Mouse (Mus musculus) lung, embryonic 16.5 days (tissue): ENCODE data around the gene Tep1. TPM values are rescaled to one million over a fixed set of nuclear protein-coding genes. Genes with fewer than 3 reads are reported as not detected.
A peak's percentile ranks its signal among the peaks of the same experiment; 100 is the strongest.
"Not testable (repeated sequence)": the region's sequence is repeated elsewhere in the genome, so short reads cannot be mapped to it uniquely, and the experiment has no call there.

ENCODE experiments used
- ATAC-seq: fragments of 200-750 bp; cut with Nextera tagmentation; 2 replicates; pipeline ENCODE4 v1.8.0; 2017; ENCODE audit warnings: low read depth, mild to moderate bottlenecking, moderate library complexity
- H3K27ac ChIP-seq: fragments of 300-500 bp; sonication (generic); 2 replicates; pipeline ENCODE4 v1.5.1; 2014; ENCODE audit warnings: mild to moderate bottlenecking, control low read depth, low read length
- H3K27me3 ChIP-seq: fragments of 300-500 bp; sonication (generic); 2 replicates; pipeline ENCODE4 v1.6.1; 2014; ENCODE audit warnings: low read depth, low read length, mixed read lengths; ENCODE audit not compliant: control insufficient read depth, insufficient read depth
- H3K36me3 ChIP-seq: fragments of 300-500 bp; sonication (generic); 2 replicates; pipeline ENCODE4 v1.6.1; 2014; ENCODE audit warnings: low read length; ENCODE audit not compliant: control insufficient read depth, insufficient read depth
- H3K4me1 ChIP-seq: fragments of 300-500 bp; sonication (generic); replicated peaks from 2 replicates; pipeline ENCODE4 v1.6.1; 2014; ENCODE audit warnings: low read length, mixed read lengths; ENCODE audit not compliant: control insufficient read depth, insufficient read depth
- H3K4me2 ChIP-seq: fragments of 300-500 bp; sonication (generic); 2 replicates; pipeline ENCODE4 v1.6.1; 2014; ENCODE audit warnings: low read depth, low read length, control low read depth
- H3K4me3 ChIP-seq: fragments of 300-500 bp; sonication (generic); 2 replicates; pipeline ENCODE4 v1.5.1; 2014; ENCODE audit warnings: mild to moderate bottlenecking, low read length, control low read depth
- H3K9ac ChIP-seq: fragments of 300-500 bp; sonication (generic); 2 replicates; pipeline ENCODE4 v1.6.1; 2014; ENCODE audit warnings: low read length, control low read depth
- H3K9me3 ChIP-seq: fragments of 300-500 bp; sonication (generic); 2 replicates; pipeline ENCODE4 v1.6.1; 2016; ENCODE audit warnings: low read length; ENCODE audit not compliant: control insufficient read depth
- WGBS: fragments of 180-500 bp; shearing (Covaris S2); extraction: QIAGEN DNeasy Blood & Tissue Kit; methylation state at CpG from one replicate; pipeline ENCODE4 v1.1.7; 2014; 5-methylcytosine and 5-hydroxymethylcytosine counted together
- polyA plus RNA-seq: library from polyadenylated mRNA; unstranded; fragments of >200 nt; fragmentation: Nextera tagmentation; extraction: Ambion mirVana; gene quantifications from 2 replicates; pipeline ENCODE4 v1.2.1, GENCODE M21; 2015

Gene Tep1
- polyA plus RNA-seq, 1 experiment from 2014 or later: 6.2 TPM

DNA sequence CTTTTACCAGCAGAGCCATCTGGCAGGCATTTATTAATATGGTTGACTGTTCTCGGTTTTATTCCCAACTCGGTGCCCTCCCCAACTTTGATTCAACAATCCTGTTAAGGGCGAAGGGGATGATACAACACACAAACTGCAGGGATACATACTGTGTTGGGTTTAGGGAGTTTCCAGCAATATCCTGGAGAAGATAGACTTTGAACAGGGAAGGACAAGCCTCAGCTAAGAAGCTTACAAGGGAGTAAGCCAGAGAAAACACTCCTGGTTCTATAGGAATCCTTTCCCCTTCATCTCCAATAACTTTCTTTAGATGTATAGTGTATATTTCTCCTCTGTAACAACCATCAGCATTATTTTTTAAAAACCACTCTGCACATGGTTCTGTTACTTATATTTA is 4.8 kb upstream of the Tep1 start:
- no peak overlapping the region for H3K27ac ChIP-seq
- H3K4me3 ChIP-seq: no peak overlapping the region
- H3K9me3 ChIP-seq: no peaks in the 10 kb centered on the region
- H3K4me1 ChIP-seq: peaks cover 3% of the 10 kb centered on the region; the same call in 1 of the 2 replicates
- WGBS: 90% methylated on average over 3 of the region's 3 CpGs
- H3K36me3 ChIP-seq: no peaks in the 10 kb centered on the region
- H3K27me3 ChIP-seq: no peaks in the 10 kb centered on the region
- H3K9ac ChIP-seq: no peak overlapping the region
- no peak for ATAC-seq
- H3K4me2 ChIP-seq: no peak overlapping the region

DNA sequence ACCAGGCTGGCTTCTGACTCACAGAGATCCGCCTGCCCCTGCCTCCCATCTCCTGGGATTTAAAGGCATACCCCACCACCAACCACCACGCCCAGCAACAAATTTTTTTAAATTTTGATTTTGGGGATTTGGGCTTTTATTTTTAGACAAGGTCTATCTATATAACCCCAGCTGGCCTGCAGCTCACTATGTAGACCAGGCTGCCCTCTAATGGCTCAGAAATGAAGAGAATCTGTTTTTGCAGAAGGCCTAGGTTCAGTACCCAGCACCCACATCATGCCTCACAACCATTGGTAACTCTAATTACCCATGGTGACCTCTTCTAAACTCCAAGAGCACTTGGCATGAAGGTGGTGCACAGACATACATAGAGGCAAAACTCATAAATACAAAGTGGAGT is 924 bp upstream of the Tep1 start:
- no peak overlapping the region for H3K4me3 ChIP-seq
- H3K4me1 ChIP-seq: peaks cover 3% of the 10 kb centered on the region; the same call in 1 of the 2 replicates
- no peaks in the 10 kb centered on the region for H3K36me3 ChIP-seq
- H3K9me3 ChIP-seq: no peaks in the 10 kb centered on the region
- no peaks in the 10 kb centered on the region for H3K27me3 ChIP-seq
- 62% methylated on average over 2 of the region's 2 CpGs for WGBS
- no peak for ATAC-seq
- H3K4me2 ChIP-seq: no peak overlapping the region
- H3K27ac ChIP-seq: no peak overlapping the region
- no peak overlapping the region for H3K9ac ChIP-seq

DNA sequence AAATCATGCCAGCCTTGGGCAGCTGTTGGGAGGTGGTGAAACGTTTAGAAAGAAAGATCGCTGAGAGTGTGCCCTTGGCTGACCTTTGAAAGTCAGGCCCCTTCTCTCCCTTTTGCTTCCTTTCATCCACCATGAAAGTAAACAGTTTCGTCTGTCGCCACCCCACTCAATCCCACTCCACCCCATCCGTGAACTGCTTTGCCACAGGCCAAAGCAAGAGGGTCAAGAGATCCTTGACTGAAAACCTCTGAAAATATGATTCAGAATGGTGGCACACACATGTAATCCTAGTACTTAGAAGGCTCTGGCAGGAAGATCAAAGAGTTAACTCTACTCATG is 414 bp upstream of the Tep1 start:
- H3K9ac ChIP-seq: peak overlapping the region; percentile 75
- H3K36me3 ChIP-seq: no peaks in the 10 kb centered on the region
- peak overlapping the region; percentile 64 for H3K4me3 ChIP-seq
- H3K9me3 ChIP-seq: no peaks in the 10 kb centered on the region
- peaks cover 3% of the 10 kb centered on the region; the same call in 1 of the 2 replicates for H3K4me1 ChIP-seq
- ATAC-seq: peak; percentile 34; the same call in 1 of the 2 replicates
- peak overlapping the region; percentile 82 for H3K27ac ChIP-seq
- WGBS: 8% methylated on average over 5 of the region's 5 CpGs
- H3K27me3 ChIP-seq: no peaks in the 10 kb centered on the region
- H3K4me2 ChIP-seq: peak overlapping the region; percentile 58

DNA sequence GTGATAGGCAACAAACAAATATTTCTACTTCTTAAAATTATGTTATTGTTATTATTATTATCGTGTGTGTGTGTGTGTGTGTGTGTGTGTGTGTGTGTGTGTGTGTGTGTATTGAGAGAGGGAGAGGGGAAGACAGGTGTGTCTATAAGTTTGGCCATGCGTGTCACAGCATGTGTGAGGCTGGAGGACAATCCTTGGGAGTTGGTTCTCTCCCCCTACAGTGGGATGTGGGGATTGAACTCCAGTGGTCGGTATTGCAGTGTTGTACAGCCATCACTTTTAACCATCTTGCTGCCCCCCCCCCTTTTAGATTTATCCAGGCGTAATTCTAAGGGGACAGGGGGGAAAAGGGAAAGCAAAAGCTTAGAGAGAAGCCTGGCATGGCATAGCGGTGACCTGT is 1.7 kb downstream of the Tep1 start:
- no peak for ATAC-seq
- no peak overlapping the region for H3K4me2 ChIP-seq
- H3K36me3 ChIP-seq: no peaks in the 10 kb centered on the region
- H3K9me3 ChIP-seq: no peaks in the 10 kb centered on the region
- H3K9ac ChIP-seq: no peak overlapping the region
- no peaks in the 10 kb centered on the region for H3K27me3 ChIP-seq
- H3K4me1 ChIP-seq: peaks cover 3% of the 10 kb centered on the region; the same call in 1 of the 2 replicates
- H3K27ac ChIP-seq: no peak overlapping the region
- 92% methylated on average over 5 of the region's 5 CpGs for WGBS
- H3K4me3 ChIP-seq: no peak overlapping the region

DNA sequence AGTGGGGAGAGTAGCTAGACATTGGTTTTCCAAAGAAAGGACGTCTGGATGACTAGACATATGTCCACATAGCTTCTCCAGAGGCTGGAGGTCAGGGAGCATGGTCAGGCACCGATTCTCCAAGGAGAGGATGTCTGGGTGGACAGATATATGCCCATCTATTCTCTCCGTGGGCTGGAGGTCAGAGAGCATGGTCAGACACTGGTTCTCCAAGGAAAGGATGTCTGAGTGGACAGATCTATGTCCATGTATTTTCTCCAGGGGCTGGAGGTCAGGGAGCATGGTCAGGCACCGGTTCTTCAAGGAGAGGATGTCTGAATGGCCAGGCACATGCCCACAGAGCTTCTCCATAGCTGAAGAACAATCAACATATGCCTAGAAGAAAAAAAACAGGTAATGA is 2.1 kb downstream of the Tep1 start:
- Histone ChIP-seq H3K4me2 (no peak overlapping the region), H3K9ac (no peak overlapping the region), H3K4me3 (no peak overlapping the region), H3K36me3 (no peaks in the 10 kb centered on the region; the same call in 1 of the 2 replicates), H3K9me3 (no peaks in the 10 kb centered on the region), H3K27ac (no peak overlapping the region), H3K4me1 (peaks cover 3% of the 10 kb centered on the region; the same call in 1 of the 2 replicates), H3K27me3 (no peaks in the 10 kb centered on the region)
- ATAC-seq: no peak
- 80% methylated on average over 4 of the region's 4 CpGs for WGBS

DNA sequence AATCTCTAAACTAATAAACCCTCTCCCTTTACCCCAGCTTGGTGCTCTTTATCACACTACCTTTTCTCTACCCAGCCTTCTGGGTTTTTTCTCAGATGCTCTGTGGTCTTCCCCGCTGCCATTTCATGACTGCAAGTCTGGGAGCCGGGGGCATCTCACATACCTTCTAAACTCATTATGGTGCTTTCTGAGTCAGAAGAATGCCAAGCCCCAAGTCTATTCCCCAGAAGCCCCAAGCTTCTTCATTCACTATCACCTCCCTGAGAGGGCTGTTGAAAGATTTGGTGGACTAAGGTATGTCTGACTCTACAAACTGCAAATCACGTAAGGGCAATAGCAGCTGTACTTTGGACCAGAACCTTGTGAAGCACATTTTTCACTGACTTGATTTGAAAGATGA is 3.4 kb downstream of the Tep1 start:
- H3K4me1 ChIP-seq: peaks cover 3% of the 10 kb centered on the region; the same call in 1 of the 2 replicates
- H3K9ac ChIP-seq: no peak overlapping the region
- no peak for ATAC-seq
- H3K9me3 ChIP-seq: no peaks in the 10 kb centered on the region
- no peak overlapping the region for H3K27ac ChIP-seq
- H3K4me3 ChIP-seq: no peak overlapping the region
- no peaks in the 10 kb centered on the region; the same call in 1 of the 2 replicates for H3K36me3 ChIP-seq
- WGBS: 89% methylated on average over 3 of the region's 3 CpGs
- no peaks in the 10 kb centered on the region for H3K27me3 ChIP-seq
- no peak overlapping the region for H3K4me2 ChIP-seq

DNA sequence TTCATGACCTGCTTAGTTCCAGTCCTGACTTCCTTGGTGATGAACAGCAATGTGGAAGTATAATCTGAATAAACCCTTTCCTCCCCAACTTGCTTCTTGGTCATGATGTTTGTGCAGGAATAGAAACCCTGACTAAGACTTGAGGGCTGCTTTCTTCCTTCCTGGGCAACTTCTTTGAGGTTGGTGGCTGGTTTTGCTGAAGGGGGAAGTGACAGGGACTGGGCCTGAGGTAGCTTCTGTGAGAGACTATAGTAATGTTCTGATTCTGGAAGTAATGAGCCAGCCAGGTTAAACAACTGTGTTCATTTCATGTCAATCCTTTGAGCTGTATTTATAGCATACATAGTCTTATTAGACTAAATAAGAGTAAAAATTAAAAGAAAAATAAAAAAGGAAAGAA is 5.4 kb downstream of the Tep1 start:
- H3K4me2 ChIP-seq, H3K4me1 ChIP-seq, H3K9ac ChIP-seq, H3K27ac ChIP-seq, H3K27me3 ChIP-seq, H3K9me3 ChIP-seq, ATAC-seq, H3K4me3 ChIP-seq, H3K36me3 ChIP-seq: not testable (repeated sequence)

DNA sequence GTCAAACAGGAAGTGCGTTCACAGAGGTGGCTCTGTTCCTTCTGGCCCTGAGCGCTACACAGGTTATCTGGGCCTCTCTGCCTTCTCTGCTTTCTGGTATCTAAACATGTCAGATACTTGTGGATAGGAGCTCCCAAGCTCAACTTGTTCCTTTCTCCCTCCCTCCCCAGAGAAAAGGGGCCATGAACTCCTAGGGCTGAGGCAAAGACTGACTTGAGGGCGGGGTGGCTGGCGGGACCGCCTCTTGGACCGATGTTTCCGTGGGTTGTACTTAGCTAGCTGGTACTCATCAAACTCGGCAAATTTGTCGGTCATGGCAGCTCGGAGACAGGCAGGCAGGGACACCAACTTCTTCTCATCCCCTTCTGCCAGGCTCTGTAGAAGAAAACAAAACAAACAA is 7.7 kb downstream of the Tep1 start:
- no peaks in the 10 kb centered on the region for H3K27me3 ChIP-seq
- no peak overlapping the region for H3K27ac ChIP-seq
- ATAC-seq: no peak
- no peak overlapping the region for H3K9ac ChIP-seq
- H3K4me1 ChIP-seq: no peaks in the 10 kb centered on the region
- no peaks in the 10 kb centered on the region for H3K9me3 ChIP-seq
- 86% methylated on average over 10 of the region's 10 CpGs for WGBS
- no peak overlapping the region for H3K4me3 ChIP-seq
- no peak overlapping the region for H3K4me2 ChIP-seq
- peaks cover 7% of the 10 kb centered on the region for H3K36me3 ChIP-seq

DNA sequence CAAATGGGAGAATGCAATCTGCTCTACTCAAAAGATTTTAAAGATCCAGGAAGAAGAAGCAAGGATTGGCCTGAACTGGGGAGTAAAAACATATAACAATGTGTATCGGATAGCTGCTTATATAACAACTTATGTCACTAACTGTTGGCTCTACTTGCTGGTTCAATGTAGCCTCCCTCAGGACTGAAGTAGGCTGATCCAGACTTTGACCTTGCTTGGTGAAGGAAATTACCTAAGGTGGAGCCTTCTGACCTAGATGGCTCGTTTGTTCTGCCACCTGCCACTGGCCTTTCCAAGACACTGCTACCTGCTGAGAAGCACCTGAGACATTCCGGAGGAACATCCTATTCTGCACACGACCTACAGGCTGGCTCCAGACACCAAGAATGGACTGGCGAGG is 14.6 kb downstream of the Tep1 start:
- Histone ChIP-seq H3K27me3 (no peaks in the 10 kb centered on the region), H3K9ac (no peak overlapping the region), H3K27ac (no peak overlapping the region), H3K36me3 (peaks cover 12% of the 10 kb centered on the region), H3K4me3 (no peak overlapping the region), H3K9me3 (no peaks in the 10 kb centered on the region), H3K4me1 (no peaks in the 10 kb centered on the region), H3K4me2 (no peak overlapping the region)
- WGBS: 84% methylated on average over 5 of the region's 5 CpGs
- ATAC-seq: no peak

DNA sequence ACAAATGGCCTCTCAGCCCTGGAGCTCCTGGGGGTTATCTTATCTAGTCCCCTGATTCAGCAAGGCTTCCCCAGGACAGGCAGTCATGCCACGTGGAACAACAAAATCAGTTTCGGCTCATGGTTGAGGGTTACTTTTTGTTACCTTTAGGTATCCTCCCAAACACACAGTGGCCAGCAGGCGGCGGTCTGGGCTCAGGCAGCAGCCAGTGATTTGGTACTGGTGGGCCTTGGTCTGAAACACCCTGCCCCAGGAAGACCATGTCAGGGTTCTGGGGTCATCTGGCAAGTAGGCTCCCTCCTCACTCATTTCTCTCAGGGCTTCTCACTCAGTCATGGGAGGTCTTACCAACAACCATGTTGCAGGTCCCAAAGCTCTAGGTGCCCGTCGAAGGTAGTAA is 33.1 kb downstream of the Tep1 start:
- H3K4me1 ChIP-seq: 0 out of 2 replicates have a peak, but pooled peaks cover 4% of the 10 kb centered on the region
- no peaks in the 10 kb centered on the region for H3K27me3 ChIP-seq
- no peak overlapping the region for H3K27ac ChIP-seq
- H3K9me3 ChIP-seq: no peaks in the 10 kb centered on the region
- no peak for ATAC-seq
- H3K36me3 ChIP-seq: no peaks in the 10 kb centered on the region
- H3K9ac ChIP-seq: no peak overlapping the region
- H3K4me3 ChIP-seq: no peak overlapping the region
- WGBS: 71% methylated on average over 6 of the region's 6 CpGs
- no peak overlapping the region for H3K4me2 ChIP-seq
